Mouse (Mus musculus) bone marrow, adult 2 months (tissue): Measurements from ENCODE around the gene Fam199x.
A peak's percentile ranks its signal among the peaks of the same experiment; 100 is the strongest.

Experiments
- CTCF ChIP-seq: fragments of 200-500 bp; IDR thresholded peaks from 2 replicates; pipeline ENCODE4 v1.5.1; 2011; ENCODE audit warnings: low read length, control low read depth; ENCODE audit not compliant: control insufficient read depth, insufficient read depth
- POLR2A ChIP-seq: fragments of 200-500 bp; IDR thresholded peaks from 2 replicates; pipeline ENCODE4 v1.6.1; 2011; ENCODE audit warnings: low read depth, mild to moderate bottlenecking, control low read depth, low read length, borderline replicate concordance; ENCODE audit not compliant: control insufficient read depth

- TF ChIP-seq CTCF (no peak), POLR2A (peak; percentile 33; the same call in 1 of the 2 replicates)
Observed at GRCm38 (mm10) chrX:137038000-137038483, 11.4 kb upstream of the Fam199x start, which contains the start of gene Slc25a53.
